Mouse (Mus musculus) lung, postnatal 36 days (tissue): ENCODE measurements around the gene Ccdc30.

Experiments
- DNase-seq: peaks from one replicate; pipeline ENCODE4 v3.0.0; 2022; ENCODE audit warnings: mixed read lengths

Ccdc30 gene

DNA sequence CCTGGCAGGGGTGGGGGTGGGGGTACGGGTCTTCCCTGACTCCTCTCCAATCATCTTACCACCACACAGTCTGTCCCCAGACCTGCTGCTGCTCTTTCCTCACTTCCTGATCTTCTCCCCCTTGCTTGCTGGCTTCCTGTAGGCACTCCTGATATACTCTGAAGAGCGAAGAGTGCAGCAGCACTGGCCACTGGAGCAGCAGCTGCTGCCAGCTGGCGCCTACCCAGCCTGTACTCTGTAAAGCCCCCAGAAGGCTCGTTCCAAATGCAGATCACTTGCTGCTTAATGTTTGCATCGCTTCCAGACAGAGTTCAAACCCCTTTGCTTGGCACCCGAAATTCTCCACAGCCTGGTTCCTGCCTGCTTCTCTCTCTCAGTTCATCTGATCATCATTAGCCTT lies 2.5 kb downstream of the Ccdc30 start:
- DNase-seq, result no peak

- no peak for DNase-seq
Observed at GRCm38 (mm10) chr4:119411877-119412650, 3.3 kb downstream of the Ccdc30 start.

DNA sequence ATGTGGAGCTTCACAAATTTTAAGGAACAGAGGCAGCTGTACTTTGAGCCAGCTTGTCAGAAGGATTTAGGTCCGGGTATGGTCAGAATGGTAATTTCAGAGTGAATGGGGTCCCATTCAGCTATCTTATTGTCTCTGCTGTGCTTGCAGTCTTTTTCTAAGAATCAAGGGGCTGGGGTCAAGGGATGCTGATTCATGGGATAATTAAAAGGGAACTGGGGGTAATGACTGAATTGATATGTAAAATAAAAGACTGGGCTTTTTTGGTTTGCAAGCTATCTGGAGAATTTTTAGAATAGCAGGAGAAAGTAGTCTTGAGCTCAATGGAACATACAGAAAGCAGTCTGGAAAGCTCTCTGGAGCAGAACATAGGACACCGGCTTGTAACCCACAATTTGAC lies 11.9 kb downstream of the Ccdc30 start:
- DNase-seq, result no peak

GRCm38 (mm10) chr4:119400896-119401295 lies 14.4 kb downstream of the Ccdc30 start:
- no peak for DNase-seq

- no peak for DNase-seq
Observed at GRCm38 (mm10) chr4:119398751-119399150, 16.6 kb downstream of the Ccdc30 start.

GRCm38 (mm10) chr4:119390369-119390768 lies 25.0 kb downstream of the Ccdc30 start:
- peak; percentile 7 for DNase-seq

DNA sequence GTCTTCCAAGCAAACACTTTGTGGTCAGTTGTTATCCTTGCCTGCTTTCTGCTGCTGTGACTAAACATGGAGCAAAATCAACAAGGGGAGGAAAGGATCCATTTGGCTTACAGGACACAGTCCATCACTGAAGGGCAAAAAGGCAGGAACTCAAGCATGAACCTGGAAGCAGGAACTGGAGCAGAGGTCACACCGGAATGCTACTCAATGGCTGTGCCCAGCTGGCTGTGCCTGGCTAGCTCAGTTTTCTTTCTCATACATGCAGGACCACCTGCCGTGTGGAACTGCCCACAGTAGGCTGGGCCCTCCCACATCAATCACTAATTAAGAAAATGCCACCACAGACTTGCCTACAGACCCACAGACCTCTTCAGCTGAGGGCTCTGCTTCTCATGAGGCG lies 26.1 kb downstream of the Ccdc30 start:
- no peak for DNase-seq

- no peak for DNase-seq
Observed at GRCm38 (mm10) chr4:119381471-119382190, 33.7 kb downstream of the Ccdc30 start.

DNA sequence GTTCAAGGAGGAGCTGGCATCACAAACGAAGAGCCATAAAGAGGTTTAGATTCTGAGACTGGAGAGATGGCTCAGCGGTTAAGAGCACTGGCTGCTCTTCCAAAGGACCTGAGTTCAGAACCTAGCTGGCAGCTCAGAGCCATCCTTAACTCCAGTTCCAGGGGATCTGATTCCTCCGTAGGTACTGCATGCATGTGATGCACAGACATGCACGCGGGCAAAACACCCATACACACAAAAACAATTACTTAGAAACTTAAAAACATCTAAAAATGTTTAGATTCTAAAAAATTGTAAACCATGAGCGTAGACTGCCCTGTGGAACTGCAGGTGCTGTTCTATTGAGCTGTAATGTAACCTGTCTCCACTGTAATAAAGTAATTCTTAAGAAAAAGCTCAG lies 45.9 kb downstream of the Ccdc30 start:
- no peak for DNase-seq

DNA sequence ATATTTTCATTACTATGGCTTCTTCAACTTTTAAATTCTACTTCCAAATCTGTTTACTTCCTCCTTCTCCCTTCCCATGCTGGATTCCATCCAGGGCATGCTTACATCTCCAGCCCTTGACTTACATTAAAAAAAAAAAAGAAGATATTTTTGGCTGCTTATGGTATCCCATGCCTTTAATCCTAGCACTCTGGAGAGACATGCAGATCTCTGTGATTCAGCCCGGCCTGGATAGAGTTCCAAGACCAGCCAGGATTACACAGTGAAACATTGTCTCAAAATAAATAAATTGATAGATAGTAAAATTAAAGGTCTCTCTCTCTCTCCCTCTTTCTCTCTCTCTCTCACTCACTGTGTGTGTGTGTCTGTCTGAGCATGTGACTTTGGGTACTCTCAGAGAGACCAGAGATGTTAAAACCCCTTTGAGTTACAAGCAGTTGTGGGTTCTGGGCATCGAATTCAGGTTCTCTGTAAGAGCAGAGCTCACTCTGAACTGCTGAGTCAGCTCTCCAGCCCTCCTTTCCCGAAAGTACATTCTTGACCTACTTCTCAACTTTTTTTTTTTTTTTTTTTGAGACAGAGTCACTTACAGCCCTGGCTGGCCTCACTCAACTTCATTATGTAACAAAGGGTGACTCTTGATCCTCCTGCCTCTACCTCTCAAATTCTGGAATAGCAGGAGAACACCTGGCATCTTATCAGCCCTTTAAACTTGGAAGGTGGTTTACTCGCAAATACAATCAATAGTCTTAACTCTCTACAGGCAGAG lies 48.4 kb downstream of the Ccdc30 start:
- peak; percentile 57 for DNase-seq

DNA sequence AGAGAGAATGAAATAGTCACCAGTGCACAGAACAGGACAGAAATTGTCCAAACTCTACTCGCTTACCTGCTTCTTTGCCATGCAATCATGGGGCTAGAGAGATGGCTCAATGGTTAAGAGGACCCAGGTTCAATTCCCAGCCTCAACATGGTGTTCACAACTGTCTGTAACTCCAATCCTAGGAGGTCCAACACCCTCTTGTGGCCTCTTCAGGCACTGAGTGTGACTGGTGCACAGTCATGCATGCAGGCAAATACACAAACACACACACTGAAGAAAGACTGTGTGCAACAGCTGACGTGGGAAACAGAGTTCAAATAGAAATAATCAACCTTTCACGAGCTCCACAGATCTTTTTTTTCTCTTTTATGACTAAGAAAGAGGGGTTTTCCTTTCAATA lies 53.1 kb downstream of the Ccdc30 start:
- DNase-seq, result no peak

DNA sequence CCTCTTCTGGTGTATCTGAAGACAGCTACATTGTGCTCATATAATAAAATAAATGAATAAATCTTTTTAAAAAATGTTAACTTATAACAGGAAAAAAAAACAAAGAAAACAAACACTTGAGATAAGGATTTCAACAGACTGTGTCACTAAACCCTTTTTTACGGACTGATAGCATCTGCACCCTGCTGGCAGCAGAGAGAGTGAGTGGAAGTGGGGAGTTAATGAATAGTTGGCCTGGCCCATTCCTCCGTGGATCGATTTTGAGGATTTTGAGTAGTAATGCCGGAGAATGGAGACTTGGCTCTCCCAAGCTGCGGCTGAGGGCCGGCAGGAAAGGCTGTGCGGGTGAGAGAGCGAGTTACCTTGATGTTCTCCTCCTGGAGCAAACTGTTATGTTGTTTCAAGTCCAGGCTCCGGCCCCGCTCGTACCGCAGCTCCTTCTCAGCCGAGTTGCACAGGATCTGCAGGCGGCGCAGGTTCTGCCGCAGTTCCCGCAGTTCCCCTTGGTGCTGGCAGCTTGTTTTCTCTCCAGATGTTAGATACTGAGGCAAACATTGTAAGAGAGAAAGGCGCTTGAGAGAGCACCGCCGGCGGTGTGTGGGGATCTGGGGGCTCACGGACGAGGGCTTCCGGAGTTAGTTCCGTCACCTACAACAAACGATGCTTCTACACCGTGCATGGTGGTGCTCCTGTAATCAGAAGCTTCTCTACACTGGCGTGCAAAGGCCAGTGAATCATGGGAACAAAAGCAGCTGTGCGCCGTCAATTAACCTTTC lies 55.9 kb downstream of the Ccdc30 start:
- DNase-seq, result no peak

DNA sequence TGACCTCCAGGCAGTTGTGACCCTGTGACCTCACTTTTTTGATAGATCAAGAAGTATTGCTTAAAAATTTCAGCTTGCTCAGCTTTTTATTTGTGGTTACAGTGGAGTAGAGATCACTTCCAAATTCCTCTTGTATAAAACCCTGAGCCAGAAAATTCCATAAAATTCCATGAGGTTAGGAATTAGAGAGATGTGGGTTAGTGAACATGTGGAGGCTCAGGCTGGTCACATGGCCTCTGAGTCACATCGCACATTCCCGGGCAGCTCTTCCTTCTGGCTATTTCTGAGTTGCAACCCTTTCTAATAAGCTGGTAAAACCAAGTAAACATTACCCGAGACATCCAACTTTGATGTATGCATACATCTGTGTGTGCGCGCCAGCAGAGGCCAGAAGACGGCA lies 69.8 kb downstream of the Ccdc30 start:
- DNase-seq, result no peak

GRCm38 (mm10) chr4:119338861-119339361 lies 76.4 kb downstream of the Ccdc30 start:
- peak; percentile 38 for DNase-seq

GRCm38 (mm10) chr4:119338422-119338821 lies 76.9 kb downstream of the Ccdc30 start:
- no peak for DNase-seq

DNA sequence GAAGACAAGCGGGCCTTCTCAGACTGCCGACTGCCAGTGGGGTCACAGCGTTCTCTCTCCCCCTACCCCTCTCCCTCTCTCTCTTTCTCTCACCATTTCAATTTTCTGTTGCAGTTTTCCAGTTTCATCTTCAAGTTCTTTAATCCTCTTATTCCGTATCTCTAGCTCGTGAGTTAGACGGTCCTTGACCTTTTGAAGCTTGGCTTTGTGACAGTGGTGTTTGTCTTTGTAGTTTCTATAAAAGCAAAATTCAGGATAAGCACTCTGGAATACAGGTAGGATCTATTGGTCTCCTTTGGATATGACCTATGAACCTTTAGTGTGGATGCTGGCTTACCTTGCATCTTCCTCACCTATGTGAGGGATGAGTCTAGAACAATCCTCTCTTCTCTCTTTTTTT lies 81.8 kb downstream of the Ccdc30 start:
- no peak for DNase-seq

- peak; percentile 3 for DNase-seq
Observed at GRCm38 (mm10) chr4:119320896-119321550, 94.3 kb downstream of the Ccdc30 start.

GRCm38 (mm10) chr4:119320131-119320830 lies 95.0 kb downstream of the Ccdc30 start, which contains the start of gene Ppih:
Gene Ppih, minus strand, starts transcription at chr4:119320546.
- peak; percentile 97 for DNase-seq

- peak; percentile 15 for DNase-seq
Observed at GRCm38 (mm10) chr4:119313756-119314155, 101.6 kb downstream of the Ccdc30 start.

- DNase-seq, result no peak
Observed at GRCm38 (mm10) chr4:119305418-119305817, 109.9 kb downstream of the Ccdc30 start.

DNA sequence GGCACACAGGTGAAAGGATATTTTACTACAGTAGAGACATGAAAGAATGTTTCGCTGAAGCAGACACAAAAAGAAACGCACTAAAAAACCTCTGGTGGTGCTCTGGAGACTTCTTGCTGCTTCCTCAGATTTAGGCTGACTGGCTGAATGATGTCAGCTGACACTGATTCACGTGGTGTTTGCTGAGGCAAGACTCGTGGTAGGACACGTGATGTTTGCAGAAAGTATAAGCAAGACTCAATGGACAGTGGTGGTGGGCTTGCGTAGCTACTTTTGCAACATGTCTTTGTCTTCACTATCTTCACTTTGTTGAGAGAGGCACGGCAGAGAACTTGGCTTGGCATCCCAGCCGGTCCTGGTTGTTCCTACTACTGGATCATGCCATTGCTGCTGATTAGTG lies 112.0 kb downstream of the Ccdc30 start:
- DNase-seq, result no peak
